In genomic region chr6:146392188-146392587, GRCm38 (mm10) we compare ENCODE assay signal across 15 mouse cellular contexts.
DNase-seq lines count a peak whose midpoint lies in the region; ATAC-seq and TF ChIP-seq lines count a peak whose summit lies in the region.
"Had no signal": no experiment of that assay in that cellular context is flagged by ENCODE, and none has a peak within 500 bp of the region (broad histone marks: within the 10 kb centered on the region; RNA-seq: fewer than 3 reads in every experiment).

No protein-coding gene starts in this region.

- in situ Hi-C loops in CH12.LX (cut with MboI; ENCODE audit: low pct_ligation_motif_present, low pct_unique_long_range_greater_than_20kb, low sequenced_read_pairs): no loop called here

- no peaks in the 10 kb centered on the region for H3K9me3 ChIP-seq in liver, postnatal 0 days (ENCODE audit: low read length)
- H3K9me3 ChIP-seq in liver, embryonic 12.5 days (replicated peaks): no peaks in the 10 kb centered on the region
- H3K9me3 ChIP-seq in CH12.LX (replicated peaks; ENCODE audit: low read length): peaks cover 5% of the 10 kb centered on the region
- no peaks in the 10 kb centered on the region for H3K9me3 ChIP-seq in kidney, embryonic 15.5 days (replicated peaks)
- H3K9me3 ChIP-seq: limb, embryonic 10.5 days; midbrain, embryonic 13.5 days had no signal

- no peaks in the 10 kb centered on the region for H3K79me2 ChIP-seq in CH12.LX (replicated peaks; ENCODE audit: control insufficient read depth, extremely low read depth, insufficient read depth, poor library complexity, severe bottlenecking)

- peak; percentile 5 for TF ChIP-seq RAD21 in CH12.LX (IDR thresholded peaks at IDR 0.05; ENCODE audit: low read depth, low read length)

- peaks cover 36% of the 10 kb centered on the region for H3K36me3 ChIP-seq in liver, postnatal 0 days (replicated peaks; ENCODE audit: insufficient read depth, low read length)
- no peaks in the 10 kb centered on the region for H3K36me3 ChIP-seq in liver, embryonic 12.5 days
- peaks cover 0 to 32% of the 10 kb centered on the region in 2 experiments for H3K36me3 ChIP-seq in CH12.LX (replicated peaks in 1 of 2; ENCODE audit: control insufficient read depth in 1 of 2, insufficient read depth in 1 of 2, low read length in 1 of 2)
- no peaks in the 10 kb centered on the region for H3K36me3 ChIP-seq in kidney, embryonic 15.5 days
- H3K36me3 ChIP-seq: limb, embryonic 10.5 days; midbrain, embryonic 13.5 days had no signal

- peak; percentile 56 for DNase-seq in heart, adult 11 months
- no peak for DNase-seq in heart, adult 8-10 months (ENCODE audit: low spot score)
- DNase-seq in liver, postnatal 0 days: no peak
- DNase-seq in CH12.LX (ENCODE audit: extremely low read depth): no peak
- no peak for DNase-seq in ovary, postnatal 14 days (ENCODE audit: low spot score)
- DNase-seq: cerebellum, adult 8-10 months; heart, adult 18-20 months; heart, postnatal 4 days; kidney, adult 9 months; layer of hippocampus, adult 9-11 months had no signal

- no peaks in the 10 kb centered on the region for H3K27me3 ChIP-seq in liver, postnatal 0 days (ENCODE audit: insufficient read depth, low read length)
- H3K27me3 ChIP-seq in liver, embryonic 12.5 days (replicated peaks): no peaks in the 10 kb centered on the region
- no peaks in the 10 kb centered on the region for H3K27me3 ChIP-seq in CH12.LX (replicated peaks)
- no peaks in the 10 kb centered on the region for H3K27me3 ChIP-seq in kidney, embryonic 15.5 days
- H3K27me3 ChIP-seq: midbrain, embryonic 13.5 days had no signal

- no peak for ATAC-seq in liver, postnatal 0 days
- no peak for ATAC-seq in liver, embryonic 12.5 days
- 0 out of 2 replicates have a peak, but pooled peaks have one; percentile 57 for ATAC-seq in erythroid progenitor cell, adult 5-6 weeks (replicated peaks; ENCODE audit: low FRiP score, poor library complexity, severe bottlenecking)
- ATAC-seq in kidney, embryonic 15.5 days (replicated peaks; ENCODE audit: low FRiP score): no peak
- ATAC-seq: midbrain, embryonic 13.5 days had no signal

- dilution Hi-C loops in CH12.LX (cut with MboI; ENCODE audit: extremely low pct_ligation_motif_present, extremely low pct_unique_long_range_greater_than_20kb, low sequenced_read_pairs): no loop called here

- no peak overlapping the region for H3K4me2 ChIP-seq in liver, postnatal 0 days (ENCODE audit: low read depth, low read length)
- H3K4me2 ChIP-seq in liver, embryonic 12.5 days: no peak overlapping the region
- no peak overlapping the region for H3K4me2 ChIP-seq in CH12.LX (ENCODE audit: insufficient read depth, low read depth, poor library complexity, severe bottlenecking)
- H3K4me2 ChIP-seq in kidney, embryonic 15.5 days: no peak overlapping the region
- H3K4me2 ChIP-seq: midbrain, embryonic 13.5 days had no signal

- H3K4me1 ChIP-seq in liver, postnatal 0 days (ENCODE audit: insufficient read depth): peaks cover 2% of the 10 kb centered on the region; the same call in 1 of the 2 replicates
- H3K4me1 ChIP-seq in liver, embryonic 12.5 days: no peaks in the 10 kb centered on the region
- 0 out of 4 replicates have a peak, but pooled peaks cover 0 to 2% of the 10 kb centered on the region in 2 experiments for H3K4me1 ChIP-seq in CH12.LX (ENCODE audit: control insufficient read depth in 1 of 2, insufficient read depth in 2 of 2)
- H3K4me1 ChIP-seq in kidney, embryonic 15.5 days: peaks cover 2% of the 10 kb centered on the region; the same call in 1 of the 2 replicates

- 74% methylated on average over 2 of the region's 2 CpGs for WGBS in liver, postnatal 0 days (ENCODE audit: insufficient replicate concordance)
- WGBS in liver, embryonic 12.5 days (ENCODE audit: insufficient replicate concordance): 67% methylated on average over 2 of the region's 2 CpGs
- 84% methylated on average over 2 of the region's 2 CpGs for WGBS in kidney, embryonic 15.5 days

- no peak overlapping the region for H3K4me3 ChIP-seq in liver, postnatal 0 days (ENCODE audit: low read depth, low read length)
- no peak overlapping the region for H3K4me3 ChIP-seq in liver, embryonic 12.5 days
- no peak overlapping the region for H3K4me3 ChIP-seq in CH12.LX (replicated peaks in 1 of 3; ENCODE audit: low read depth in 2 of 3, low read length in 2 of 3, poor library complexity in 1 of 3)
- H3K4me3 ChIP-seq in kidney, embryonic 15.5 days (replicated peaks): no peak overlapping the region
- H3K4me3 ChIP-seq: limb, embryonic 10.5 days; midbrain, embryonic 13.5 days had no signal

- TF ChIP-seq EP300 in liver, postnatal 0 days (IDR thresholded peaks at IDR 0.05; ENCODE audit: low read depth): no peak
- no peak for TF ChIP-seq EP300 in CH12.LX (IDR thresholded peaks at IDR 0.05; ENCODE audit: low read length)

- H3K9ac ChIP-seq in liver, postnatal 0 days (replicated peaks): no peak overlapping the region
- H3K9ac ChIP-seq in liver, embryonic 12.5 days: no peak overlapping the region
- no peak overlapping the region for H3K9ac ChIP-seq in CH12.LX (ENCODE audit: insufficient read depth, low read depth)
- no peak overlapping the region for H3K9ac ChIP-seq in kidney, embryonic 15.5 days
- H3K9ac ChIP-seq: midbrain, embryonic 13.5 days had no signal

- TF ChIP-seq POLR2A in CH12.LX (IDR thresholded peaks at IDR 0.05; ENCODE audit: low read depth, low read length): no peak

- TF ChIP-seq CTCF in liver, postnatal 0 days (IDR thresholded peaks at IDR 0.05; ENCODE audit: low read depth): peak; percentile 55
- peak in 1 of 2 experiments; percentile 31; a peak in 2 of 4 replicates for TF ChIP-seq CTCF in CH12.LX (conservative IDR thresholded peaks at IDR 0.05 in 1 of 2, IDR thresholded peaks at IDR 0.05 in 1 of 2; ENCODE audit: low read depth in 2 of 2, low read length in 2 of 2)

- no peak overlapping the region for H3K27ac ChIP-seq in liver, postnatal 0 days (ENCODE audit: low read depth)
- H3K27ac ChIP-seq in liver, embryonic 12.5 days: no peak overlapping the region
- H3K27ac ChIP-seq in CH12.LX (ENCODE audit: insufficient read depth, low read depth): no peak overlapping the region
- no peak overlapping the region for H3K27ac ChIP-seq in kidney, embryonic 15.5 days
- H3K27ac ChIP-seq: limb, embryonic 10.5 days; midbrain, embryonic 13.5 days had no signal

TF ChIP-seq in CH12.LX, 34 proteins besides CTCF, POLR2A, EP300 and RAD21:
- TF ChIP-seq USF2 (conservative IDR thresholded peaks at IDR 0.05; ENCODE audit: low read depth, low read length): no peak
